Mouse (Mus musculus) left cerebral cortex, postnatal 14 days (tissue): ENCODE data around the gene Eci2. TPM values are rescaled to one million over a fixed set of nuclear protein-coding genes. Genes with fewer than 3 reads are reported as not detected.
A peak's percentile ranks its signal among the peaks of the same experiment; 100 is the strongest.
"Not testable (repeated sequence)": the region's sequence is repeated elsewhere in the genome, so short reads cannot be mapped to it uniquely, and the experiment has no call there.

Experiments used
- DNase-seq, 2 experiments: peaks; one replicate each; pipeline ENCODE4 v3.0.0; 2021 to 2022; ENCODE audit warnings: low spot score in 2 of 2, mixed read lengths in 1 of 2
- intact Hi-C: fragments of 180-260 bp; cut with DNase I; formaldehyde crosslinking; loops from one replicate; pipeline ENCODE4 v1.15.1; 2025
- total RNA-seq, 2 experiments: library from RNA; stranded (reverse); gene quantifications; 2 replicates each; pipeline ENCODE4 v1.2.3; 2021

The Eci2 gene
- total RNA-seq, 2 experiments from 2014 or later, result 36.7 to 45.2 TPM

DNA sequence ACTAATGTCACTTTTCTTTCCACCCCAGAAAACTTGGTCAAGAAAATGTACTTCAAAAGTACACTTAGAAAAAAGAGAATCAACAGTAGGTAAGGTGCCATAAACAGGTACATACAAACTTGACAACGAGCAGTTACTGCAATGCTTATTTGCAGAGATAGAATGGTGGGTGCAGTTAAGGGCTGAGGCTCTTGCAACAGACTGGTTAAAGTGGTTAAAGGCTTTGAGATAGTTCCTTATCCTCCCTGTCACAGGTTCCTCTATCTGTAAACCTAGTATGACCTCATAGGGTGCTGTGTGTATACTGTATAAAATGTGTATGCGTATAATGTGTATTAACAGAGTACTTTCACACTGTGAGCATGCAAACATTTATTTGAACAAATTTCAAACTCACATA, 75.5 kb downstream of the Eci2 start:
- DNase-seq, intact Hi-C loops: not testable (repeated sequence)

DNA sequence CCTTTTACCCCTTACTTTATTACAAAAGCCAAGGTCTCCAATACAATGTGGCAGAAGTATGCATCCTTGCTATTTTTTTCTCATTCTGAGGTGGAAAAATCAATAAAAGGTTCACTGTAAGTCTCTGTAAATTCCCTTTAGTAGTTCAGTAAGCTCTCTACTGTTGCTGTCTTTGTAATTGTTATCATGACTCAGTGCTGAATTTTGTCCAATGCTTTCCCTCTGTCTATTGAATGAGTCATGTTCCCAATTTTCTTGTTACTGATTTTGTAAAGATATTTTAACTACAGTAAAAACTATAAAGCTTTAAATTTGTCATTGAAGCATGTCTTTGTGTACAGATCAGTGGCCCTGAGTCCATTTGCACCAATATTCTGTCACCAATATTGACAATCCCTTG, 84.5 kb downstream of the Eci2 start:
- DNase-seq, result no peak
- intact Hi-C loops, result no loop called here

DNA sequence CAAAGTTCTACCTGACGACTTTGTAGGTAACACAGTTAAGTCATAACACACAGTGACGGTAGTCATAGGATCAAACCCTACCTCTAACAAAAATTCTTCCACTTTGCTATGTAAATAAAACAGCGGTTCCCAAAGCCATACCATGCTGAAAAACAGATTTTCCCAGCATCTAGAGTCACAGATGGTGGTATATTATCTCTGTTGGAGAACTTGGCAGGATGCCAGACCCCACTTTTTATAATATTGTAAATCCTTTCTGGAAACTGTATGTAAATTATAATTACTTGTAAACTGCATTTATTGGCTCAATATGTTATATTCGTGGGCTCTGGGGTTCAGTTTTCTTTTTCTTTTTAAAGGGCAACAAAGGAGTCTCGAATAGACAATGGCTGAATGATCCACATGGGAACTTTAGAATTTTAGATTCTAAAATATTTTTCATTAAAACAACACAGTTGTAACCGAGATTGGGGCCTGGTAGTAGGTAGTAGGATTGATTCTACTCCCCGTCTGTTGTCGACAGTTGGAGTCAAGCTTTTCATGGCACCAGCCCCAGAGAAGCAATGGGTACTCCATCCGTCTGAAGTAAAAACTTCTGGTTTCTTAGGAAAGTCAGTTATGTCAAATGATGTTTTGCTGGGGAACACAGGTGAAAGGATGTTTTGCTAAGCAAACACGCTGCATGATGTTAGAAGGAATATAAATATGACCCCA, 91.8 kb downstream of the Eci2 start:
- DNase-seq, result peak; percentile 23 to 59
- intact Hi-C loops, result no loop called here

Other genes with a start within 250 kb of the Eci2 start
- 10 to 100 TPM; 80.8 to 87.3 TPM for gene Prpf4b, start 151.8 kb downstream of the Eci2 start, total RNA-seq
- gene Fam217a, start 102.8 kb downstream of the Eci2 start, total RNA-seq, result under 1 TPM; 0.44 to 0.53 TPM
- gene 4933417A18Rik, start 102.7 kb downstream of the Eci2 start, total RNA-seq, result not detected
- gene Eci3, start 63.3 kb downstream of the Eci2 start, total RNA-seq, result under 1 TPM in 1 of 2 experiments, not detected in 1; 0.51 TPM